Mouse (Mus musculus): ENCODE data around the gene Myf6. TPM values are rescaled to one million over a fixed set of nuclear protein-coding genes. Genes with fewer than 3 reads are reported as not detected.

The Myf6 gene
- total RNA-seq, 2 experiments from 2014 or later, result 0.20 TPM; not detected in 1

Small RNA genes lying within 50 kb of the gene (microRNA-seq; reads per million reads assigned to microRNA genes)
- gene Gm44403, result 0 reads per million in 2 experiments

Other genes with a start within 250 kb of the Myf6 start
- gene Lin7a, start 223.1 kb downstream of the Myf6 start, total RNA-seq (2021), result 1 to 10 TPM; 1.5 TPM
- not detected for gene Myf5, start 8.6 kb downstream of the Myf6 start, total RNA-seq (2021)
- gene Ptprq, start 225.3 kb upstream of the Myf6 start, total RNA-seq (2021), result under 1 TPM; 0.19 to 0.38 TPM

Data from heart, postnatal 4 days (tissue).